Mouse (Mus musculus): ENCODE data around the gene Prickle1.

Gene Prickle1

DNA sequence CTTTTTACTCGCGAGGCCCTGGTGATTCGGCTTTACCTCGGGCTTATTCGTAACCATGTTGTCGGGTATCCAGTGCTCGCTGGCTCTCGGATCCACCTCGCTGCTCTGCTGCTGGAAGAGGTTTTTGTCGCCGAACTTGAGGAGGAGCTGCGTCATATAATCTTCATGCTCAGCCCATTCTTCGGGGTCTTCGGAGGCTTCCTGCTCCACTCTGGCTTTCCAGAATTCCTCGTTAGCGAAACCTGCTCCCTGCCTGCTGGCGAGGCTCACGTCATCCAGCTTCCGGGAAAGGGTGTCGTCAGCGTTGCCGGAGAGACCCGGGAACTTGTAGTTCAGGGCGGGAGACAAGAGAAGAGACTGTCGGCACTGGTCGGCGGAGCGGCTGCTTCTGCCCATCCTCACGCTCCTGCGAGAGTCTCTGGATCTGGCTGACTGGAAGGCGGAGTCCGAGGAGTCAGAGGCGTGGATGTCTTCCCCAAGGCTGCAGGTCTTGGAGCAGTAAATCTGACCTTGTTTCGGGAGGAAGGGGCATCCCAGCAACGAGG, 92.4 kb downstream of the Prickle1 start:
- no peak for DNase-seq (ENCODE audit: low spot score)

DNA sequence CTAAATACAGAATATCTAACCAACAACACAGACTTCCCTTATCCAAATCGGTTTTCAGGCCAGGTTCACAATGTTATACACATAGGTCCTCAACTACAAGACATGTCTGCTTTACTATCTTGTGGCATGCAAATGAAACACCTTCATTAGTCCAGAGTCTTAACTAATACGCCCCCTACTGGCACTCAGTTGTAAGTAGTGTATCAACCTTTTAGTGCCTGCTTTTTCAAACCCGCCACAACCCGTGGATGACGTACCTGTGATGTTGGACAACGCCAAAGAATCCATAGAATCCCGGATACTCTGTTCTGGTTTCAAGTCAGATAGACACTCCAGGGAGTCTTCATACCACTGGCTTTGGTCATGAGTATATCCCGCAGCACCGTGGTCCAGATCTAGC, 93.0 kb downstream of the Prickle1 start:
- DNase-seq (ENCODE audit: low spot score) = no peak

DNA sequence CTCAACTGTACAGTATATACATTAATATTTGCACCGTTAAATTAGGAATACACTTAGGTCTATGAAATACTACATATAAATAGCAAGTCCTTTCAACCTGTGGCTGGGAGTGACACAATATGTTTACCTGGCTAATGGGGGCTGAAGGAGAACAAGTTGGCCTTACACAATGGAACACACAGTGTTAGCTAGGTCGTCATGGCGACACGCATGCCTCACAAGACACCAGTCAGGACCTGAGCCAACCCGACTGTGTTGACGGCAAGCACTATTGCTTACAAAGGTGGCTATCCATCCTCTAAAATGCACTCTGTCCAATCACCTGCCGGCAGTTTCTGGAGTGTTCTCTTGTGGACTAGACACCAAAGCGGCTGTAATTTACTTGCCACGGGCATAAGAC, 95.8 kb downstream of the Prickle1 start:
- DNase-seq (ENCODE audit: low spot score) = no peak

DNA sequence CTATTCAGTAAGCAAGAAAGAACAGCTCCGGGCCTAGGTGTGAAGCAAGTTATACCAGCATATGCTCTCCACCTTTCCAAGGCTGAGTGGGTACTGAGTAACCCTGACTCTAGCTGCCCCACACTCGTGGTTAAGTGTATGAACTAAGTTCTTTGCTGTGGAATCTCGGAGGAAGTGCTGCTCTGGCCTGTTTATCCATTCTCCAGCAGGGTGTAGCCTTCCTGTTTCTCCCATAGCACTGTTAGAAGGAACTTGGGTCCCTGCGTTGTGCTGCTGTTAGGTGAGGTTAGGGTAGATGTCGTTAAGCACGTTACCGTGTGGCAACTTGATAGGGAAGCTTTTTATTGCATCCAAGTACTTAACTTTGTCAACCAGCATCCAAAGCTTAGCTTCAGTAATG, 101.0 kb downstream of the Prickle1 start:
- DNase-seq (ENCODE audit: low spot score) = no peak

DNA sequence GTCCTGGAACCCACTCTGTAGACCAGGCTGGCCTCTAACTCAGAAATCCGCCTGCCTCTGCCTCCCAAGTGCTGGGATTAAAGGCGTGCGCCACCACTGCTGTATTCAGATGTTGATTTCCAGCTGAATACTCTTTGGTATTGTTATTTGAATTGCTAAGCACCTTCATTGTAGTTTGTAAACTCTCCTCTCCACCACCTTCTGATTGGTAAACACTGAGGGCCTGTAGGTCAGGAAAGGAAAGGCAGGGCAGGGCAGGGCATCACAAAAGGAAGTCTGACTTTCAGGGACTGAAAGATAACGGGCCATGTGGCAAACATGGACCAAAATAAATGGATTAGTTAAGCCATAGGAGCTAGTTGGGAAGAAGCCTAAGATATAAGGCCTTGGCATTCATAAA, 106.1 kb downstream of the Prickle1 start:
- DNase-seq (ENCODE audit: low spot score) = no peak

DNA sequence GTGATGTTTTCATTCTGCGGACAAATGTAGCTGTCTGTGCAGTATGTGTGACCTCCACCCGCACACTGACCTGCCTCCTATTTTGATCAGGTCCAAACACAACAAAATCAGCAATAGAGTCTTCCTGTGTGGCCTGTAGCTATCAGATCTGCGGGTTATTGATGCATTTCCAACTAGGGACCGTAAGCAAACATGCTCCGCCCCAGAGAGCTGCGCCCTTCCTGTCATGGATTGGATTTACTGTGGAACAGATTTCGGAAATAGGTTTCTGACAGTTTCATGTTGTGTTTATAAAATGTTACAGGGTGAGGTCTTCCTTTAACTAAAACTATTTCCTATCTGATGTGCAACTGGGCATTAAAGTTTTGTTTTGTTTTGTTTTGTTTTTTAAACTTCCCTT, 109.6 kb downstream of the Prickle1 start:
- no peak for DNase-seq (ENCODE audit: low spot score)

DNA sequence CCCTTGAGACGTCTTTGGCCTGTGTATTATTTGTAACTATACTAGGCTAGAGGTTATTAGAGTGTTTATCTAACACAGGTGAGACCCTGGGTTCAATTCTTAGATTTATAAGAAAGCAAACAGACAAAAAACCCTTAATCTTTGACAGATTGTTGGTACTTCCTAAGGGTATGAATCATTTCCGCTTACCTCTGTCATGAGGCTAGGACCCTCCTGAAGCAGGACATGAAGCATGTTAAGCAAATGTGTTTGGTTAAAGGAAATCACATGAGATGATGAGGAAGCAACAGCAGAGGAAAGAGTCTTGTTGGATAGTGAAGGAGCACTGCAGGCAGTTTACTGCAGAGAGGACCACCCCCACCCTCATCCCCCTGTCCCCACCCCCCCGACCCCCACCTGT, 110.4 kb downstream of the Prickle1 start:
- no peak for DNase-seq (ENCODE audit: low spot score)

DNA sequence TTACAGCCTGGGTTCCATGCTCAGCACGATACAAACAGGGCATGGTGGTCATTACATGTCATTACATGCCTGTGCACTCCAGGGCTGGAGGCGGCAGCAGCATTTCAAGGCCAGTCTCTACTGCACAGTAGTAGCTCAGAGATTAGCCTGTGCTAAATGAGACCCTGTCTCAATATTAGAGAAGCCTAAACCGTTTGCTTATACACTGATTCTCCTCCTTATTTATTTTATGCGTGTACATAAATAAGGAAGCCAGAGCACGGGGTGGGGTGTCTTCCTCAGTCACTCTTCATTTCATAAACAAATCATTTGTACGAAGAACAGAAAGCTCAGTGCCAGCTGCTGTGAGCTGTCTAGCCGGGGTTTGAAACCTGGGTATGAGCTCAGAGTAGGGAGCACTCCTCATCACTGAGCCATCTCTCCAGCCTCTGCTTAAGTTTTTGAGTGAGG, 111.4 kb downstream of the Prickle1 start:
- peak; percentile 23 for DNase-seq (ENCODE audit: low spot score)

DNA sequence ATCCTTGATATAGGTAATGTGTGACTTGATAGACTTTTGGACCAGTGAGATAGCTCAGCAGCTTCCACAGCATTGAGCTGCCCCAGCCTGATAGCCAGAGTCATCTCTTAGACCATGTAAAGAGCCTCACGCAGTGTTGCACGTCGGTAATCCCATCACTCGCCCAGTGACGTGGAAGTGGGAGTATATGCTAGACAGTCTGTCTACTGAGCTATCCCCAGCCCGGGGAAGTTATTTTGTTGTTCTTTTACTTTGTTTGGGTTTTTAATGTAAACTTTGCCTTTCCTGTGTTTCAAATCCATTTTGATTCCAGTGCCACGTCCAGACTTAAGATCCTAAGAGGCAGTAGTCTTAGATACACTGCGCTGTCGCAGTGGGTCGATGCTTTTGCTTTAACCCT, 114.6 kb downstream of the Prickle1 start:
- DNase-seq (ENCODE audit: low spot score) = no peak

DNA sequence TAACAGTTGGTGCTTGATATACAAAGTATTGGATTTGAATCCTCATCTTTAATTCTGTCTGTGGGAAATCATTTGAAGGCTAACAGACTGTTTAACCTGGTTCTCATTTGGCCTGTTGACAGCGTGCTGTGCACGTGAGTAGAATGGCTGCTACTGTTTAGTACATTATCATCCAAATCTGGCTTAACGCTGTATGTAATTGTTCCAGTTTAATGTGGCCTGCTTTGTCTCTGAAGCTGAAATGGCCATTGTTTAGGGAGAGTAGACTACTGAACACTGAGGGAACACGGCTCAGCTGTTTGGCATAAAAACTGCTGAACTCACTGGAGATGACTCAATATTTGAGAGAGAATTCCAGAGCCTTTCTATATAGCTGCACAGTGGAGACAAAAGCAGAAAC, 116.2 kb downstream of the Prickle1 start:
- DNase-seq (ENCODE audit: low spot score) = no peak

DNA sequence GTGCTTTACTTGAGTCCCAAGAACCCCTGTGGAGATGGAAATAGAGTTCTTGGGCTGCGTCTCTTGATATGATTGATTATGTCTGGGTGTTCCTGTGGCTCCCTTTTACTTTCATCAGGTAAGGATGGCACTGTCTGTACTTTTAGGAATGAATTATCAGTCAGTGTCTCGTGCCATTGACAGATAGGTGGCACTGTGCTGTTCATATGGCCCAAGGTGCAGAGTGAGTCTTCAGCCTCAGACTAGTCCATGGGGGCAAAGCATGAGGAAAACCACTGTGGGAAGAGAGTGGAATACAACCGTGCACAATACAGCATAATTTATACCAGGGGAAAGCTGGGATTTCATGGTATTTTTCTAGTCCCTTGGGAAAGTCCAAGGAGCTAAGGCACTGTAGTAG, 117.0 kb downstream of the Prickle1 start:
- DNase-seq (ENCODE audit: low spot score) = no peak

DNA sequence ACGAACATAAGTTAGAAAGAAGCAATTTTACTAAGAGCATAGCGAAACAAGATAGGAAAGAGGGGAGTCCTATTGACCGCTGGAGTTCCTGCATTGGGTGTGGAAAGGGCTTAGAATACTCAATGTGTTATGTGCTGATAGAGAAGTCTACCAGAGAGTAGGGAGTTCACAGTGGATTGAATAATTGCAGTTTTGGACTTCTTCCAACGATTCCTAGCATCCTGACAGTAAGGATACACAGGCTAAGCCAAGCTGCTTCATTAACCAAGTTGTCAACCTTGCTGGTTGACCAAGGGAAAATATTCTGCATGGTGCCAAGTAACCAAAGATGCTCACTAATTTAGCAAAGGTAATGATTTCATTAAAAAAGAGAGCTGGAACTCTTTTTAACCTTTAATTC, 118.0 kb downstream of the Prickle1 start:
- DNase-seq (ENCODE audit: low spot score) = no peak

DNA sequence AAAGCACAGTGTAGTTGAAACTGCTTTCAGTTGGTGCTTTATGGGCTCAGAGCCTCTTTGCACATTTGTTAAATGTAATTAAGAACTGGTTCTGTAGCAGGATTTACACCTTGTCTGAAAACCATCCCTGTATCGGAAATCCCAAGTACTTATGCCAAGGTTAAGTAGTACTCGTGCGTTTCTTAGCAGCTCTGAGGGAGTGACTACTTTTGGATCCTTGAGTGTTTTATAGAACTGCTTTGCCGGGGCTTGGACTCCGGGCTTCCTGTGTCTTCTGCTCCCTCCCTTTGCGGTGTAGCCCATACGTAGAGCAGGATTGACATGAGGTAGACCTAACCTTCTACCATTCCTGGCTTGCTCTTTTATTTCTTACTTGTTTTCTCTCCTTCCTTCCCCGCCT, 120.0 kb downstream of the Prickle1 start:
- DNase-seq (ENCODE audit: low spot score) = no peak

DNA sequence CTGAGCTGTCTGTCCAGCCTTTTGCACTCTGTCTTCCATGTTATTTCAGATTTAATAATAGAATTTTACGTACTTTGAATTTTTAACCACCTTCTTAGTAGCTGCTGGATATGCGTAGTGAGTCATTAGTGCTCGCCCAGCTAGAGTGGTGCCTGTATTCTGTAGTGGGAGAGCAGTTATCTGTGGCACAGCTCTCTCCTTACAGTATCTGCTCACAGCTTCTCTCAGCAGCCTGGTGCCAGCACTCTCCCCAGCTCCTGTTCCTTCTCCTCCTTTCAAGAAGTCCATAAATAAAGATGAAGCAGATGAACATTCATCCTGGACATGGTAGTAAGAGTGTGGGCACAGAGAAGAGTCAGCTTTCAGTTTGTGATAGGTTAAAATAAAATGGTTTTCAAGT, 121.4 kb downstream of the Prickle1 start:
- DNase-seq (ENCODE audit: low spot score) = no peak

DNA sequence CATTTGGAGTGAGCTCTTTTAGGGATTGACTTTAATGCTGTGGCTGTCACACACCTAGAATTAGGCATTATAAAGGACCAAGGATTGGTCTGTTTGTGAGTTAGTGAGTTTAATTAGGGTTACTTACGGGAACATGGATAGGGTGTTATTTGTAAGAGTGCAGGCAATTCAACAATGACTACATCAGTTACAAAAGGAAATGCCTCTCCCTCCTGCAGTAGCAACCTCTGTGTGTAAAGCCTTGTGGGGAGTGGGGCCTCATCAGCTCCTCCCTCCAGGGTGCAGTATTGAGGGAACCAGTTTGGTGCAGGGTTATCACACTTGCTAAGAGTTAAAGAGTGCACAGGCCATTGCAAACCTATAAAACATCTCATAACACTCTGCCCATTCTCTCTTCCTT, 123.6 kb downstream of the Prickle1 start:
- DNase-seq (ENCODE audit: low spot score) = no peak

DNA sequence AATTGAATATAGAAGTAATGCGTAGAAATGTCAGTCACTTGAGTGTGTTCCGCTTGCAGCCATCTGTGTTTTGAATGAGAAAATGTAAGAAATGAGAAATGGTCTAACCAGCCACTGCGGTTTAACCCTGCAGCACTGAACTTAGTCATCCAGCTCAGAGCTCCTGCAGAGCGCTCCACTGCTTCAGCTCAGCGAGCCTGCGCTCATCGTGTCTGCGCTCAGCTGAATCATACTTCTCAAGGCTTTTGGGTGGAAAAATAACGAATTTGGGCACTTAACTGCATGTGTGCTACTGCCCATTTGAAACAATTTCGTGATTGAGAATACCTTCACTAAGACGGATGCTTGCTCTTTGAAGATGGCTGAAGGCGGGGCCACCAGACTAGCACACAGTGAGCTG, 124.0 kb downstream of the Prickle1 start:
- no peak for DNase-seq (ENCODE audit: low spot score)

DNA sequence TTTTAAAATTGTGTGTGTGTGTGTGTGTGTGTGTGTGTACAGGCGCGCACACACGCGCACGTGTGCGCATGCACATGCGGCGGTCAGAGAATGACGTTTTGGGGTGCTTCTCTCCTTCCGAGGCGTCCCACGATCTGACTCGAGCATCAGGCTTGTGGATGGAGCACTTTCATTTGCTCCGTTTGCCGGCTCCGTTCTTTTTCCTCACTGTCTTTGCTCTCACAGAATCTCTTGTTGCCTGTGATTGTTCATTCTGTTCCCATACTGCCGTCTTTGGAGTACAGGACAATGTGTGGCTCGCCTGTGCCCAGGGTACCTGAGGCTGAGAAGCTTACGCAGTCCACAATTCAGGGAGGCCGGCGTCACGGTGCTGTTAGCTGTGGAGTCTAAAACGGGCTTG, 134.6 kb downstream of the Prickle1 start:
- DNase-seq (ENCODE audit: low spot score) = no peak

DNA sequence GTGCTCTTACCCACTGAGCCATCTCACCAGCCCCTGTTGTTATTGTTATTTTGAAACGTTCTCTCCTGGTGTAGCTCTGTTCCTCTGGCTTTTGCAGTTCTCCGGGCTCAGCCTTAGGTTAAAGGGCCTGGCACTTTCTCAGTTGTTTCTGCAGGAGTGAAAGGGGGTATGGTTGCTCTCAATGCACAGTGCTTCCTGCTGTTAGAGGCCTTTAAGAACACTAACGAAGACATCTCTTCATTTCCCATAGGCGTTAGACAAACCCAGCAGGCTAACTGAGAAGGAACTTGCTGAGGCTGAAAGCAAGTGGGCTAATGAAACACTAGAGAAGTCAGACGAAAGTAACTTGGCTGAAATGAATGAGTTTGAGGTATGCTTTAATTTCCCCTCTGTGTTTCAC, 136.3 kb downstream of the Prickle1 start:
- no peak for DNase-seq (ENCODE audit: low spot score)

DNA sequence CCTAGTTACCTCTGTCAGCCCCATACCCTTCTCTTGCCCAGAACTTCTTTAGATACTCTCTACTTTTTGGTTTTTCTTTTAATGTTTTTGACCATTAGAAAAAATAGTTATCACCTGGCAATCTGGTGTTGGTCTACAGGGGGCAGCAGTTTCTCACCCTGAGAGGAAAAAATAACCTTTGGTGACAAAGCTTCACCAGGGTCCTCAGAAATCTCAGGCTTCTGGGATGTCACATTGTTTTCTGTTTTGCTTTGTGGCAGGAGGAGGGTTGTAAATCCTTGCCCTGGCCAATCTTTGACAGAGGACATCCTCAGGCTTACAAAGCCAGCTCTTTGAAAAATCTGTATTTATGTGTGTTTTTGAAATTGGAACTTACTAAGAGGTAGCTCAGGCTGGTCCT, 139.7 kb downstream of the Prickle1 start:
- no peak for DNase-seq (ENCODE audit: low spot score)

DNA sequence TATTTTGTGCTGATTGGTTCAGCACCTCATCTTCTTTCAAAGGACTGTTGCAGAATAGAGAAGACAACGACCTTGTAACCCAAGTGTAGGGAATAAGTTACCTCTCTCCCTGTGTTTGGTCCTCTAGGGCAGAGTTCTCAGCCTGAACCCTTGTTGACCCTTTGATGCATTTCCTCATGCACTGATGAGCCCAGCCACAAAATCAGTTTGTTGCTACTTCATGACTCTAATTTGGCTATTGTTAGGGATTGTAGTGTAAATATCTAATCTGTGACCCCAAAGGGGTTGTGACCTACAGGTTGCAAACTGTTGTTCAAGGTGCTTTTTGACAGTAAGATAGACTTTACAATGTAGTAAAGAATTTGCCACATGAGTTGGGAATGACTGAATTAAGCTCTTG, 142.4 kb downstream of the Prickle1 start:
- DNase-seq (ENCODE audit: low spot score) = no peak

Measured in embryo, embryonic 10.5 days (tissue).